Mouse (Mus musculus) E14TG2a.4 (cell line): Measurements from ENCODE around the gene Dapl1.

Source experiments
- H3K27me3 ChIP-seq: 2 replicates; pipeline ENCODE4 v1.6.1; 2014; ENCODE audit warnings: low read length, control low read depth; ENCODE audit not compliant: insufficient read depth
- H3K36me3 ChIP-seq: 2 replicates; pipeline ENCODE4 v1.6.1; 2014; ENCODE audit warnings: low read length, control low read depth; ENCODE audit not compliant: insufficient read depth
- H3K4me1 ChIP-seq: replicated peaks from 2 replicates; pipeline ENCODE4 v1.6.1; 2014; ENCODE audit warnings: low read depth, low read length, control low read depth
- H3K4me3 ChIP-seq: replicated peaks from 2 replicates; pipeline ENCODE4 v1.5.1; 2014; ENCODE audit warnings: mild to moderate bottlenecking, low read length
- H3K9me3 ChIP-seq: 2 replicates; pipeline ENCODE4 v1.6.1; 2014; ENCODE audit warnings: low read length, control low read depth
- CTCF ChIP-seq: conservative IDR thresholded peaks from 2 replicates; pipeline ENCODE4 v1.5.1; 2014; ENCODE audit warnings: low read length
- NANOG ChIP-seq: IDR thresholded peaks from 2 replicates; pipeline ENCODE4 v1.6.1; 2014; ENCODE audit warnings: borderline replicate concordance, low read length, mixed read lengths
- POU5F1 ChIP-seq: IDR thresholded peaks from 2 replicates; pipeline ENCODE4 v1.6.1; 2014; ENCODE audit warnings: low read length, borderline replicate concordance

The Dapl1 gene

GRCm38 (mm10) chr2:59536958-59537357 is 52.5 kb downstream of the Dapl1 start:
- TF ChIP-seq NANOG, result no peak
- no peak for TF ChIP-seq POU5F1
- no peak for TF ChIP-seq CTCF

GRCm38 (mm10) chr2:59538031-59538430 is 53.6 kb downstream of the Dapl1 start:
- TF ChIP-seq CTCF (no peak), POU5F1 (no peak), NANOG (no peak)
- Histone ChIP-seq H3K9me3 (no peaks in the 10 kb centered on the region), H3K4me1 (peaks cover 48% of the 10 kb centered on the region), H3K36me3 (no peaks in the 10 kb centered on the region), H3K27me3 (no peaks in the 10 kb centered on the region), H3K4me3 (no peak overlapping the region)

More at GRCm38 (mm10) chr2:59536958-59537357, 52.5 kb downstream of the Dapl1 start:
- Histone ChIP-seq H3K4me3 (no peak overlapping the region), H3K27me3 (no peaks in the 10 kb centered on the region; the same call in 1 of the 2 replicates), H3K36me3 (no peaks in the 10 kb centered on the region), H3K4me1 (peaks cover 42% of the 10 kb centered on the region), H3K9me3 (no peaks in the 10 kb centered on the region)

- H3K9me3 ChIP-seq, result no peaks in the 10 kb centered on the region
- TF ChIP-seq NANOG, result no peak
- no peaks in the 10 kb centered on the region for H3K27me3 ChIP-seq
- no peak overlapping the region for H3K4me3 ChIP-seq
- H3K36me3 ChIP-seq, result no peaks in the 10 kb centered on the region
- peaks cover 51% of the 10 kb centered on the region for H3K4me1 ChIP-seq
These were observed 55.3 kb downstream of the Dapl1 start for GRCm38 (mm10) chr2:59539796-59540195.

- Histone ChIP-seq H3K36me3 (no peaks in the 10 kb centered on the region), H3K4me3 (no peak overlapping the region), H3K4me1 (peaks cover 55% of the 10 kb centered on the region), H3K9me3 (no peaks in the 10 kb centered on the region), H3K27me3 (no peaks in the 10 kb centered on the region)
- TF ChIP-seq NANOG, result no peak
- TF ChIP-seq CTCF, result peak; percentile 30; the same call in 1 of the 2 replicates
- no peak for TF ChIP-seq POU5F1
These were observed 56.9 kb downstream of the Dapl1 start for GRCm38 (mm10) chr2:59541121-59541887.

- no peaks in the 10 kb centered on the region for H3K27me3 ChIP-seq
These were observed 59.2 kb downstream of the Dapl1 start for GRCm38 (mm10) chr2:59543543-59544065.

GRCm38 (mm10) chr2:59544237-59544909 is 59.9 kb downstream of the Dapl1 start:
- no peaks in the 10 kb centered on the region for H3K27me3 ChIP-seq
- no peaks in the 10 kb centered on the region for H3K9me3 ChIP-seq
- peaks cover 46% of the 10 kb centered on the region for H3K4me1 ChIP-seq
- H3K36me3 ChIP-seq, result no peaks in the 10 kb centered on the region
- peak overlapping the region; percentile 26; the same call in 1 of the 2 replicates for H3K4me3 ChIP-seq
- TF ChIP-seq NANOG, result no peak
- no peak for TF ChIP-seq POU5F1
- no peak for TF ChIP-seq CTCF

More at GRCm38 (mm10) chr2:59543543-59544065, 59.2 kb downstream of the Dapl1 start:
- TF ChIP-seq CTCF (no peak), NANOG (no peak), POU5F1 (no peak)
- H3K4me3 ChIP-seq, result no peak overlapping the region
- H3K36me3 ChIP-seq, result no peaks in the 10 kb centered on the region
- peaks cover 47% of the 10 kb centered on the region for H3K4me1 ChIP-seq
- no peaks in the 10 kb centered on the region for H3K9me3 ChIP-seq

- Histone ChIP-seq H3K27me3 (no peaks in the 10 kb centered on the region), H3K4me3 (no peak overlapping the region), H3K36me3 (no peaks in the 10 kb centered on the region), H3K9me3 (no peaks in the 10 kb centered on the region), H3K4me1 (peaks cover 40% of the 10 kb centered on the region)
- TF ChIP-seq NANOG (no peak), POU5F1 (no peak), CTCF (no peak)
These were observed 60.5 kb downstream of the Dapl1 start for GRCm38 (mm10) chr2:59545001-59545400.

GRCm38 (mm10) chr2:59547369-59548099 is 63.1 kb downstream of the Dapl1 start:
- TF ChIP-seq POU5F1 (no peak), NANOG (no peak), CTCF (no peak)
- no peaks in the 10 kb centered on the region for H3K36me3 ChIP-seq
- no peaks in the 10 kb centered on the region for H3K27me3 ChIP-seq
- peaks cover 27% of the 10 kb centered on the region for H3K4me1 ChIP-seq
- H3K9me3 ChIP-seq, result no peaks in the 10 kb centered on the region
- no peak overlapping the region for H3K4me3 ChIP-seq
